Mouse (Mus musculus) testis, adult 2 months (tissue): ENCODE results near the gene Disc1.

Experiments used
- CTCF ChIP-seq: fragments of 200-500 bp; IDR thresholded peaks from 2 replicates; pipeline ENCODE4 v1.5.1; 2012; ENCODE audit warnings: low read depth, mild to moderate bottlenecking, inconsistent platforms, low read length, moderate library complexity; ENCODE audit not compliant: control insufficient read depth, insufficient read depth, insufficient replicate concordance
- POLR2A ChIP-seq: fragments of 200-500 bp; IDR thresholded peaks from 2 replicates; pipeline ENCODE4 v1.6.1; 2012; ENCODE audit warnings: low read depth, mild to moderate bottlenecking, inconsistent platforms, low read length, moderate library complexity; ENCODE audit not compliant: control insufficient read depth

GRCm38 (mm10) chr8:125220608-125221007, 166.6 kb downstream of the Disc1 start:
- TF ChIP-seq CTCF: no peak
- TF ChIP-seq POLR2A: no peak
